Mouse (Mus musculus) C2C12 (cell line): Measurements from ENCODE around the gene Zbtb16. TPM values are rescaled to one million over a fixed set of nuclear protein-coding genes. Genes with fewer than 3 reads are reported as not detected.

Source experiments
- H3K27me3 ChIP-seq: one replicate; pipeline ENCODE4 v1.6.1; 2011; ENCODE audit not compliant: control insufficient read depth, insufficient read depth, insufficient read length
- H3K36me3 ChIP-seq: one replicate; pipeline ENCODE4 v1.6.1; 2011; ENCODE audit not compliant: control insufficient read depth, insufficient read depth
- H3K4me3 ChIP-seq: one replicate; pipeline ENCODE4 v1.5.1; 2011; ENCODE audit warnings: mild to moderate bottlenecking, control low read depth; ENCODE audit not compliant: poor library complexity, insufficient read depth, severe bottlenecking
- H3K79me2 ChIP-seq: one replicate; pipeline ENCODE4 v1.6.1; 2011; ENCODE audit not compliant: control insufficient read depth, insufficient read depth
- H3K79me3 ChIP-seq: one replicate; pipeline ENCODE4 v1.6.1; 2011; ENCODE audit warnings: low read depth, control low read depth
- H3ac ChIP-seq: one replicate; pipeline ENCODE3; 2011; ENCODE audit warnings: low read depth; ENCODE audit not compliant: control insufficient read depth, insufficient read length
- CEBPB ChIP-seq: IDR thresholded peaks from one replicate; pipeline ENCODE4 v1.6.1; 2011; ENCODE audit warnings: low read depth, mild to moderate bottlenecking, control low read depth, moderate library complexity
- CTCF ChIP-seq: IDR thresholded peaks from one replicate; pipeline ENCODE4 v1.5.1; 2011; ENCODE audit not compliant: control insufficient read depth, insufficient read depth, insufficient read length
- FOSL1 ChIP-seq: IDR thresholded peaks from one replicate; pipeline ENCODE4 v1.8.0; 2011; ENCODE audit warnings: mild to moderate bottlenecking, low read length; ENCODE audit not compliant: poor library complexity, insufficient read depth, severe bottlenecking
- MAX ChIP-seq: IDR thresholded peaks from one replicate; pipeline ENCODE4 v1.6.1; 2011; ENCODE audit warnings: mild to moderate bottlenecking, control low read depth
- MYOD1 ChIP-seq: IDR thresholded peaks from one replicate; pipeline ENCODE4 v1.6.1; 2011; ENCODE audit warnings: low read depth; ENCODE audit not compliant: control insufficient read depth, insufficient read length
- MYOG ChIP-seq: IDR thresholded peaks from one replicate; pipeline ENCODE4 v1.6.1; 2011; ENCODE audit not compliant: control insufficient read depth, insufficient read length; ENCODE audit errors: extremely low read depth
- USF1 ChIP-seq: IDR thresholded peaks from one replicate; pipeline ENCODE4 v1.6.1; 2011; ENCODE audit warnings: low read depth, mild to moderate bottlenecking, control low read depth, moderate library complexity
- polyA plus RNA-seq: library from polyadenylated mRNA; unstranded; fragments of >200 nt; fragmentation: generic; extraction: Trizol; gene quantifications from one replicate; pipeline ENCODE4 v1.2.1, GENCODE M21; 2012; ENCODE audit warnings: missing spikeins

The Zbtb16 gene
- polyA plus RNA-seq, 1 experiment: not detected

DNA sequence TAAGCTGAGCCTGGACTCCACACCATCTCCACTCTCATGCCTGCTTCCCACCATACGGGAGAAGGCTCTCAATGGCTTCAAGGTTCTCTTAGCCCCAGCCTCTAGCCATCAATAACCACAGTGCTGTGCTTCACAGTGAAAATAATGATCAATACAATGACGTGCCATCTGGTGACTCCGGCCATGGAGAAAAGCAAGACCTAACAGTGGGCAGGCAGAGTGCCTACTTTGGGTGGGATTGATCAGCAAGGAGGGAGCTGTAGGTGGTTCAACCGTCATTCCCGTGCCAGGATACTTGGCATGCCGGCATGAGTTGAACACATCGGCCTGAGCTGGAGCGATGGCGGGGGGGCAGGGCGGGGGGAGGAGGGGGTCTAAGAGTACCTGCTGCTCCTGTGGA is 40.3 kb downstream of the Zbtb16 start:
- Histone ChIP-seq H3K27me3 (peaks cover 5% of the 10 kb centered on the region), H3K79me3 (no peaks in the 10 kb centered on the region), H3K36me3 (no peaks in the 10 kb centered on the region), H3K79me2 (no peaks in the 10 kb centered on the region), H3ac (no peak overlapping the region), H3K4me3 (no peak overlapping the region)
- TF ChIP-seq USF1 (no peak), MAX (no peak)

GRCm38 (mm10) chr9:48795095-48795494 is 40.9 kb downstream of the Zbtb16 start:
- Histone ChIP-seq H3K79me3 (no peaks in the 10 kb centered on the region), H3K79me2 (no peaks in the 10 kb centered on the region), H3ac (no peak overlapping the region), H3K36me3 (no peaks in the 10 kb centered on the region), H3K4me3 (no peak overlapping the region), H3K27me3 (peaks cover 10% of the 10 kb centered on the region)
- no peak for TF ChIP-seq CTCF

DNA sequence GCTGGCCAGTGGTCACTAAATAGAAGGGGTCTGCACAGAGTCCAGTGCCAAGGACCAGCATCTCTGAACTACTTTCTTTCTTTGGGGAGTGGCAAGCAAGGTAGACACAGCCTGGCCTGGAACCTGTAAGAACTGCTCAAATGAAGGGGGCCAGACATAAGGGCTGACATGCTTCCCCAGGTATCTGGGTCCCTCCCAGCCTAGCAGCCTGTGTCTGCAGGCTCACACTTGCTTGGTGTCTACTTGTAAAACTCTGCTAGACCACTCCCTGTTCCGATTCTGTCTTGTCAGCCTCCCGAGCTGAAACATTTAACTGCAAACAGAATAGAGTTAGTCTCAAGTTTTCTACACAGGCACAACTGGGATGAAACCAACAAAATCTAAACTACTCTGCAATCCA is 41.6 kb downstream of the Zbtb16 start:
- H3K79me3 ChIP-seq: no peaks in the 10 kb centered on the region
- H3K36me3 ChIP-seq: no peaks in the 10 kb centered on the region
- no peak overlapping the region for H3K4me3 ChIP-seq
- H3K79me2 ChIP-seq: no peaks in the 10 kb centered on the region
- H3K27me3 ChIP-seq: peaks cover 10% of the 10 kb centered on the region
- no peak overlapping the region for H3ac ChIP-seq
- TF ChIP-seq MYOG: no peak

GRCm38 (mm10) chr9:48793638-48794188 is 42.3 kb downstream of the Zbtb16 start:
- Histone ChIP-seq H3K27me3 (peaks cover 5% of the 10 kb centered on the region), H3ac (no peak overlapping the region), H3K79me3 (no peaks in the 10 kb centered on the region), H3K36me3 (no peaks in the 10 kb centered on the region), H3K4me3 (no peak overlapping the region), H3K79me2 (no peaks in the 10 kb centered on the region)
- no peak for TF ChIP-seq FOSL1
- TF ChIP-seq CTCF: no peak
- TF ChIP-seq MYOG: no peak
- TF ChIP-seq CEBPB: no peak
- no peak for TF ChIP-seq MYOD1
- no peak for TF ChIP-seq MAX
- no peak for TF ChIP-seq USF1

DNA sequence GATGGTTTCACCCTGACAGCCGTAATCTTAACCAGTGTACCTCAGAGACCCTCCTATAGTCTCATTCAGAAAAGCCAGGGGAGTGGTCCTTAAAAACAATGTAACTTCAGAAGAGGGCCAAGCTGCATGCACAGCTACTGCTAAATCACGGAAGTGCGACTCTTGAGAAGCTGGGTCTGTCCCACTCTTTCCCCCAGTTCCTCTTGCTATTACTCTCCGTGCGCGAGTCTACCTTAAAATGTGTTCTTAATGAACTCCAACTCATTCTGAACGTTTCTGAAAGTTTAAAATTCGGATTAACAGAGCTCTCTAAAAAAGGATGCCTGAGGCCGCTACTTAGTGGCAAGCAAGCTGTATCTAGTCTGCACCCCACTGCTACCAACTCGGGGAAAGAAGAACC is 45.4 kb downstream of the Zbtb16 start:
- no peak for TF ChIP-seq CEBPB
- TF ChIP-seq FOSL1: no peak
- TF ChIP-seq MAX: no peak
- no peak for TF ChIP-seq MYOD1
- TF ChIP-seq CTCF: no peak
- TF ChIP-seq USF1: no peak
- TF ChIP-seq MYOG: no peak
- H3ac ChIP-seq: no peak overlapping the region
- H3K36me3 ChIP-seq: no peaks in the 10 kb centered on the region
- no peak overlapping the region for H3K4me3 ChIP-seq
- peaks cover 5% of the 10 kb centered on the region for H3K27me3 ChIP-seq
- H3K79me2 ChIP-seq: no peaks in the 10 kb centered on the region
- H3K79me3 ChIP-seq: no peaks in the 10 kb centered on the region

- TF ChIP-seq MAX (no peak), CTCF (no peak), MYOD1 (no peak), FOSL1 (no peak), CEBPB (no peak), MYOG (no peak), USF1 (no peak)
- H3K36me3 ChIP-seq: no peaks in the 10 kb centered on the region
- H3K79me3 ChIP-seq: no peaks in the 10 kb centered on the region
- H3K27me3 ChIP-seq: peaks cover 5% of the 10 kb centered on the region
- H3K79me2 ChIP-seq: no peaks in the 10 kb centered on the region
- H3K4me3 ChIP-seq: no peak overlapping the region
- no peak overlapping the region for H3ac ChIP-seq
Observed at GRCm38 (mm10) chr9:48787906-48788410, 48.1 kb downstream of the Zbtb16 start.
